Mouse (Mus musculus): ENCODE data around the gene Ajuba. TPM values are rescaled to one million over a fixed set of nuclear protein-coding genes. Genes with fewer than 3 reads are reported as not detected.
"Not testable (repeated sequence)": the region's sequence is repeated elsewhere in the genome, so short reads cannot be mapped to it uniquely, and the experiment has no call there.

Ajuba gene
- 1.9 TPM in 2 replicates for polyA plus RNA-seq (2012; rRNA removed)

DNA sequence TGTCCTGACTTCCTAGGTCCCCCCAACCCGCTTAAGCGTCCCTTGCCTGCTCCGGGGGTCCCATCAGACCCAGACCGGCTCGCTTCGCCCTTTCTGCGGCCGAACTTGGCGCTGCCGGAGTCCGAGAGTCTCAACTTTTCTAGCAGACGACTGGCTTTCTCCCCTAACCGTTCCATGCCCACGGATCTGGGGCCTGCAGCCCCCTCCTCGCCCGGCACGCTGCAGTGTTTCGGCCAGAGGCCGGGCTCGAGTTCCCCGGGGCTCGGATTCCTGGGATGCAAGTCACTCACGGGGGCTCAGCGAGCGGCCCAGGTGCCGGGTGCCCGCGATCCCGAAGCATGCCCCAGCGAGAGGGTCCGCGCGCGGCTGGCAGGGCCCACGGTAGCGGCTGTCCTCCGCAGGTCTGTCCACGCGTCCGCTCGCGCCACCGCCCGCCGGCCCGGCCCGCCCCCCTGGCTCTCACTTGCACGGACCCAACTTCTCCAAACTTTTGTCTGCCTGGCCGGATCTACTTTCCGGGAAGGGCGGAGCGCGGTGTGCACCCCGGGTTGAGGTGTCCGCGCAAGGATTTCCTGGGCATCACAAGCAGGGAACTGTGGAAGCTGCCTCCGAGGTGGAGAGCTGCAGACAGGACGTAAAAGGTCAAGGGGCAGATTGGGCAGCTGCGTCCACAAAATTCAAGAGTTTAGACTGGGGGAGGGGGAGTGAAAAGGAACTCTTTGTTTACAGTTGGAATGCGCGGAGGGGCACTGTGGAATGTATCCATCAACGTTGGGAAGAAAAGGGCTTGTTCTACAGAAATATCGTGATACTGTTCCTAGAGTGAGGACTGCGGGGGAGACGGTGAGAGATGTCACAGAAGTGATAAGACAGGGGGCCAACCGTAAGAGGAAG is at the start of gene Ajuba:
Gene Ajuba, minus strand, starts transcription at position 470 of the 894 bp plus-strand sequence.
- Histone ChIP-seq H3K4me1 (ENCODE audit: control insufficient read depth, insufficient read depth, low read length) (no peaks in the 10 kb centered on the region), H3K27ac (ENCODE audit: insufficient read depth, low read length) (no peak within 1 kb of the TSS), H3K27me3 (ENCODE audit: control insufficient read depth, insufficient read depth, low read length) (peaks cover 10% of the 10 kb centered on the region; the same call in 1 of the 2 replicates), H3K4me3 (replicated peaks; ENCODE audit: insufficient read depth, low read depth, low read length) (peak within 1 kb of the TSS; percentile 60)
- DNase-seq = peak; percentile 49 to 57
- under 1% methylated on average over 66 of the region's 66 CpGs for WGBS
- TF ChIP-seq POLR2A (IDR thresholded peaks at IDR 0.05; ENCODE audit: borderline replicate concordance, insufficient read depth, low read length) (no peak), CTCF (IDR thresholded peaks at IDR 0.05; ENCODE audit: borderline replicate concordance, insufficient read depth, low read depth, low read length) (no peak)

DNA sequence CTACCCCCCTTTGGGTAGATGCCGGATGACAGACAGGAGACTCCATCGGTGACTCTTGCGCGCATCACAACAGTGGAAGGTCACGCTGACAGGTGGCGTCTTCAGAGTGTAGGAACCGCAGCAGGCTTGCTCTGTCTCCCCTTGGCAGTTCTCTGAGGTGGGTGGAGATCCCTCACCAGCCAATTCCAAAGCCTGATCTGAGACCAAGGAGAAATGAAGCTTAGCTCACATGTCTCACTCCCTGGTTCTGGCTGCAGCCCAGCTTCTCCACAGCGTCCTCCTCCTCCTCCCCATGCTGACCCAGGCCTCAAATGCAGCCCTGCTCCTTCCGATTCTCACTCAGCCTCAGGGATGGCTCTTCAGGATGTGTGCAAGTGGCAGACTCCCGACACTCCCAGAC is 47.6 kb upstream of the Ajuba start:
- WGBS = 33% methylated on average over 10 of the region's 10 CpGs
- Histone ChIP-seq H3K27me3 (ENCODE audit: control insufficient read depth, insufficient read depth, low read length) (no peaks in the 10 kb centered on the region), H3K4me3 (replicated peaks; ENCODE audit: insufficient read depth, low read depth, low read length) (no peak overlapping the region), H3K27ac (ENCODE audit: insufficient read depth, low read length) (no peak overlapping the region), H3K4me1 (ENCODE audit: control insufficient read depth, insufficient read depth, low read length) (no peaks in the 10 kb centered on the region)
- no peak for DNase-seq
- TF ChIP-seq CTCF (IDR thresholded peaks at IDR 0.05; ENCODE audit: borderline replicate concordance, insufficient read depth, low read depth, low read length) = no peak
- TF ChIP-seq POLR2A (IDR thresholded peaks at IDR 0.05; ENCODE audit: borderline replicate concordance, insufficient read depth, low read length) = no peak

DNA sequence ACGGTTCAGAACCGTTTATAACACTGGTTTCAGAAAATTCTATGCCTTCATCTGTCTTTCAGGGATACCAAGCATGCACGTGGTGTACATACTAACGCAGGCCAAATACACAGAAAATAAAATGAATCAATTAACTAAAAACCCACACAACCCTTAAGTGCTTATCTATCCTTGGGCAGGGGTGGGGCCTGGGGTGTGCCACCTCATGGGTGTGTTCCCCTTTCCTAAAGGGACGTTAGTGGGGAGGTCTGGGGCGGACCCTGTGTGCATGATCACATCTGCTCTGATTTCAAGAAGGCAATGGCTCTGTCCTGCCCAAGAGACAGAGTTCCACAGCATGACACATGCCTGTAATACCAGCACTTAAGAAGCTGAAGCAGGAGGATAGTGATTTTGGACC is 46.0 kb upstream of the Ajuba start:
- WGBS = 88% methylated on average over 6 of the region's 6 CpGs
- H3K4me3 ChIP-seq (replicated peaks; ENCODE audit: insufficient read depth, low read depth, low read length) = no peak overlapping the region
- H3K27me3 ChIP-seq (ENCODE audit: control insufficient read depth, insufficient read depth, low read length) = no peaks in the 10 kb centered on the region
- no peaks in the 10 kb centered on the region for H3K4me1 ChIP-seq (ENCODE audit: control insufficient read depth, insufficient read depth, low read length)
- no peak overlapping the region for H3K27ac ChIP-seq (ENCODE audit: insufficient read depth, low read length)
- no peak for TF ChIP-seq CTCF (IDR thresholded peaks at IDR 0.05; ENCODE audit: borderline replicate concordance, insufficient read depth, low read depth, low read length)
- TF ChIP-seq POLR2A (IDR thresholded peaks at IDR 0.05; ENCODE audit: borderline replicate concordance, insufficient read depth, low read length) = no peak
- no peak for DNase-seq

DNA sequence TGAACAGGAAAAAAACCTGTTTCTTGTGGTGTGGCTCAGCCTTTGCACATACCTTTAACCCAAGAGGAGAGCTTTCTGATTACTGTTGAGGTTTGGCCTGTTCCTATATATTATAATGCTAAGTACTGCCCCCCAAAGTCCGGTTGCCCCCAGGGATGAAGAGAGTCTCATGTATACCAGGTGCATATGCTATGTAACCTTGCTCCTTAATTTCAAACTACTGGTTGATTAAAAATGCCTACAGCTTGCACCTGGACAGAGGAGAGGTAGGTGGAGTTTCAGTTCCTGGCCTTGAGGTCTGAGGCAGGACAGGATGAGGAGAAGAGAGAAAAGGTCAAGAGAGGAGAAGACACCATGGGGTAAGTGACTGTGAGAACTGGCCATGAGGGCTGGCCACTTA is 43.8 kb upstream of the Ajuba start, which contains the start of gene Psmb11:
Gene Psmb11, plus strand, starts transcription at position 301 of the 400 bp plus-strand sequence.
- no peak for DNase-seq
- Histone ChIP-seq H3K27me3 (ENCODE audit: control insufficient read depth, insufficient read depth, low read length) (no peaks in the 10 kb centered on the region), H3K27ac (ENCODE audit: insufficient read depth, low read length) (no peak within 1 kb of the TSS), H3K4me1 (ENCODE audit: control insufficient read depth, insufficient read depth, low read length) (no peaks in the 10 kb centered on the region; the same call in 1 of the 2 replicates), H3K4me3 (replicated peaks; ENCODE audit: insufficient read depth, low read depth, low read length) (no peak within 1 kb of the TSS)
- 83% methylated on average over 1 of the region's 1 CpGs for WGBS
- no peak for TF ChIP-seq CTCF (IDR thresholded peaks at IDR 0.05; ENCODE audit: borderline replicate concordance, insufficient read depth, low read depth, low read length)
- no peak for TF ChIP-seq POLR2A (IDR thresholded peaks at IDR 0.05; ENCODE audit: borderline replicate concordance, insufficient read depth, low read length)

DNA sequence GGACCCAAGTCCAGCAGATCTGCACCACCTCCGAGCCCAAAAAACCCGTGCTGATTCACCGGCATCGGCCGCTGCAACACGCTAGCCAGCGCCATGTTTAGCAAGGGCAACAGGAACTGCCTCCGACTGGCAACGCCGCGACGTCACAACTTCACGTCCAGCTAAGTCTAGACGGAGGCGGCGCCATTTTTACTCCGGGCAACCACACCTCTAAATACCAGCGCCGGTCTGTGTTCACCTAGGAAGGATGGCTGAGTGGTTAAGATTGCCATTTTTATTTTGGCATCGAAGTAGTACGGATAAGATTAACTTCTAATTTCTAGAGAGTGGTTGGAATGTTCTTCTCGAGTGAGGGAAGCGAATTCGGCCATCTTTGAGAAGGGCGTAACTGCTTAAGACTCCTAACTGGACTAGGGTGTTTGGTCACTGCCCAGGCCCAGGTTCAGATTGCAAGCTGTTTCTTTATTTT is 40.6 kb upstream of the Ajuba start, which contains the start of gene Psmb5:
Gene Psmb5, minus strand, starts transcription at position 126 of the 469 bp plus-strand sequence.
- under 1% methylated on average over 25 of the region's 25 CpGs for WGBS
- no peaks in the 10 kb centered on the region; the same call in 1 of the 2 replicates for H3K4me1 ChIP-seq (ENCODE audit: control insufficient read depth, insufficient read depth, low read length)
- TF ChIP-seq CTCF (IDR thresholded peaks at IDR 0.05; ENCODE audit: borderline replicate concordance, insufficient read depth, low read depth, low read length) (no peak), POLR2A (IDR thresholded peaks at IDR 0.05; ENCODE audit: borderline replicate concordance, insufficient read depth, low read length) (peak; percentile 60; the same call in 1 of the 2 replicates)
- peak within 1 kb of the TSS; percentile 85 for H3K4me3 ChIP-seq (replicated peaks; ENCODE audit: insufficient read depth, low read depth, low read length)
- peak; percentile 90 to 93 for DNase-seq
- H3K27ac ChIP-seq (ENCODE audit: insufficient read depth, low read length) = peak within 1 kb of the TSS; percentile 92
- H3K27me3 ChIP-seq (ENCODE audit: control insufficient read depth, insufficient read depth, low read length) = no peaks in the 10 kb centered on the region

DNA sequence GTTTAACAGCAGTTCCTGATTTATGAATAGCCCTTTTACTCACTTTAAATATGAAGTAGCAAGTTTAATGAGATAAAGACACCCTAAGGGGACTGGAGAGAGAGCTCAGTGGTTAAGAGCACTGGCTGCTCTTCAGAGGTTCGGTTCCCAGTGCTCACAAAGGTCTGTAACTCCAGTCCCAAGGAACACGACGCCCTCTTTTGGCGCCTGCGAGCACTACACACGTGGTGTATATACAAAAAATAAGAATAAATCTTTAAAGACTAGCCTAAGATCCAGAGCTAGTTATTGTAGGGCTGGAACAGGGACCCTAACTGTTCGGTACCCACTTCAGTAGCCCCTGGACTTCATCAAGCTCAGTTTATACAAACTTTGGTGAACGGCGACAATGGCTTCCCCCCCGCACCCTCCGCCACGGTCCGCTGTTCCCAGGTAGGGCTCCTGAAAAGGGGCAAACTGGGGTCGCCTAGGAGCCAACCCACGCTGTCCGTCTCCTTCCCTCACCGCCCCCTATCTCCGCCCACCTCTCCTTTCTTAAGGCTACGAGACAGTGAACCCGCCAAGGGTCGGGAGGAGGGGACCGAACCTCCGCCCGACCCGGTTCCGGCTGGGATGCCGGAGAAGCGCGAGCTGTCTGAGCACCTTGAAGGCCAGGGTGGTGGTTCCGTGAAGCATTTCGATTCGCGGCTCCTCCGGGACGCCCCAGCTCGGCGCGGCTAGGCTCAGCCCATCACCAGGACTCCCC is 40.0 kb upstream of the Ajuba start:
- Histone ChIP-seq H3K27me3 (ENCODE audit: control insufficient read depth, insufficient read depth, low read length) (no peaks in the 10 kb centered on the region), H3K4me1 (ENCODE audit: control insufficient read depth, insufficient read depth, low read length) (no peaks in the 10 kb centered on the region; the same call in 1 of the 2 replicates), H3K27ac (ENCODE audit: insufficient read depth, low read length) (peak overlapping the region; percentile 61; the same call in 1 of the 2 replicates), H3K4me3 (replicated peaks; ENCODE audit: insufficient read depth, low read depth, low read length) (peak overlapping the region; percentile 85)
- WGBS = 1% methylated on average over 38 of the region's 38 CpGs
- no peak for DNase-seq
- TF ChIP-seq POLR2A (IDR thresholded peaks at IDR 0.05; ENCODE audit: borderline replicate concordance, insufficient read depth, low read length) (no peak), CTCF (IDR thresholded peaks at IDR 0.05; ENCODE audit: borderline replicate concordance, insufficient read depth, low read depth, low read length) (no peak)

DNA sequence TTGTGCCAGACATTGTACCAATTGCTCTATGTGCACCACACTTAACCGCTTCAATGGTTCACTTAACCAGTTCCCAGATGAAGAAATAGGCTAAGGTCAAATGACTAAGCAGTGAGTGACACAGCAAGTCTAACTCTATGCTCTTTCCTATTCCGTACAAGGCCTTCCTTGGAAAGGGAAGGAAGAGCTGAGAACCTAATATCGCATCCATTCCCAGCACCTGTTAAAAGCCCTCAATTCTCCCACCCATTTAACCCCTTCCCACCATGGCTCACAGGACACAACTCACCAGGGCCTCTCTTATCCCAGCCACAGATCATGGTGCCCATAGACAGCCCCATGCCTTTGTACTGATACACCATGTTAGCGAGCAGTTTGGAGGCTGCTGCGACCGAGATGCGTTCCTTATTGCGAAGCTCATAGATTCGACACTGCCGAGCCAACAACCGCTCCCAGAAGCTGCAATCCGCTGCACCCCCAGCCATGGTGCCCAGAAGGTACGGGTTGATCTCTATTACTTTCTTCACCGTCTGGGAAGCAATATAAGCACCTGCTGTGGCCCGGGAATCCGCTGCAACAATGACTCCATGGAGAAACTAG is 39.0 kb upstream of the Ajuba start:
- 84% methylated on average over 16 of the region's 16 CpGs for WGBS
- TF ChIP-seq CTCF (IDR thresholded peaks at IDR 0.05; ENCODE audit: borderline replicate concordance, insufficient read depth, low read depth, low read length) (no peak), POLR2A (IDR thresholded peaks at IDR 0.05; ENCODE audit: borderline replicate concordance, insufficient read depth, low read length) (no peak)

DNA sequence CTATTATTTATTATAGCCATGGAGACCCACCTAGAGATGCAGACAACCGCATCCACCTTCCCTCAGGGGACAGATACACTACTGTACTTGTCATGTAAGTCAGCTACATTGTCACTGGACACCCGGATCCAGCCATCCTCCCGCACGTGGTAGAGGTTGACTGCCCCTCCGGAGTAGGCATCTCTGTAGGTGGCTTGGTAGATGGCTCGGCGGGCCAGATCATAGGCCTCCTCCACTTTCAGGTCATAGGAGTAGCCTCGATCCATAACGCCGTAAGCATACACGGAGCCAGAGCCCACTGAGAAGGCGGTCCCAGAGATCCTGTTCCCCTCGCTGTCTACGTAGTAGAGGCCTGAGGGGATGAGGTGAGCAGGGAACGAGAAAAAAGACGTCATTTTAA is 36.8 kb upstream of the Ajuba start:
- H3K27ac ChIP-seq (ENCODE audit: insufficient read depth, low read length); DNase-seq; H3K4me3 ChIP-seq (replicated peaks; ENCODE audit: insufficient read depth, low read depth, low read length); H3K27me3 ChIP-seq (ENCODE audit: control insufficient read depth, insufficient read depth, low read length); H3K4me1 ChIP-seq (ENCODE audit: control insufficient read depth, insufficient read depth, low read length): not testable (repeated sequence)
- 88% methylated on average over 16 of the region's 16 CpGs for WGBS

More for the DNA sequence above, 39.0 kb upstream of the Ajuba start:
- Histone ChIP-seq H3K27ac (ENCODE audit: insufficient read depth, low read length) (no peak overlapping the region), H3K4me1 (ENCODE audit: control insufficient read depth, insufficient read depth, low read length) (no peaks in the 10 kb centered on the region; the same call in 1 of the 2 replicates), H3K27me3 (ENCODE audit: control insufficient read depth, insufficient read depth, low read length) (no peaks in the 10 kb centered on the region), H3K4me3 (replicated peaks; ENCODE audit: insufficient read depth, low read depth, low read length) (no peak overlapping the region)
- DNase-seq = no peak

All from cerebellum, adult 2 months (tissue).